Mouse (Mus musculus): ENCODE data around the gene Ssbp3.

DNA sequence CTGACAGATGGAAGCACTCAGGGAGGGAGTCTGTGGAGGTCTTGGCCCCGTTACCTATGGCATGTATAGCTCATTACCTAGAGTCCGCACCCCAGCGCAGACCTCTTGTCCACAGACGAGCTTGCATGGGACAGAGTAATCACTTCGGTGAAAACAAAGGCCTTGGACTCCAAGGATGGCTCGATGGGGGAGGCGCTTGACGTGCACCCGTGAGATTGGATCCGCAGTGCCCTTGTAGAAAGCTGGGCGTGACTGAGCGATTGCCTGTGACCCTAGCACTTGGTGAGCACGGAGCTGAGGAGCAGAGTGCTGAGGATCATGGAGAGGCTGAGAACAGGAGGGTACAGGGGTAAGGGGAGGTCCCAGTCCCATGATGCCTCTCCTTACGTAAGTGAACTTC lies 181.2 kb downstream of the Ssbp3 start:
- TF ChIP-seq ZC3H11A (IDR thresholded peaks at IDR 0.05; ENCODE audit: low read depth, low read length) (no peak), CTCF (IDR thresholded peaks at IDR 0.05 in 2 of 3, conservative IDR thresholded peaks at IDR 0.05 in 1 of 3; ENCODE audit: control insufficient read depth in 1 of 3, insufficient read depth in 1 of 3, low read depth in 2 of 3, low read length in 3 of 3, poor library complexity in 1 of 3, severe bottlenecking in 1 of 3) (no peak), CHD2 (IDR thresholded peaks at IDR 0.05; ENCODE audit: low read length) (no peak), ZKSCAN1 (IDR thresholded peaks at IDR 0.05; ENCODE audit: low read depth, low read length) (no peak), EP300 (IDR thresholded peaks at IDR 0.05; ENCODE audit: low read depth in 1 of 2, low read length in 2 of 2) (no peak), POLR2A (IDR thresholded peaks at IDR 0.05; ENCODE audit: control insufficient read depth in 1 of 2, insufficient read depth in 1 of 2, low read depth in 1 of 2, low read length in 2 of 2, poor library complexity in 1 of 2) (no peak), GATA1 (IDR thresholded peaks at IDR 0.05; ENCODE audit: low read depth, low read length) (no peak), NRF1 (IDR thresholded peaks at IDR 0.05; ENCODE audit: insufficient read depth, low read depth, low read length, poor library complexity, severe bottlenecking) (no peak)

Data from MEL (cell line).